Mouse (Mus musculus) forebrain, embryonic 11.5 days (tissue): ENCODE data around the gene Daxx. TPM values are rescaled to one million over a fixed set of nuclear protein-coding genes. Genes with fewer than 3 reads are reported as not detected.
A peak's percentile ranks its signal among the peaks of the same experiment; 100 is the strongest.

ENCODE experiments used
- ATAC-seq: fragments of 200-750 bp; cut with Nextera tagmentation; replicated peaks from 2 replicates; pipeline ENCODE4 v1.8.0; 2017; ENCODE audit warnings: moderate TSS enrichment; ENCODE audit not compliant: low FRiP score
- DNase-seq: peaks from one replicate; pipeline ENCODE4 v3.0.0-alpha.2; 2017; ENCODE audit warnings: low spot score
- H3K27ac ChIP-seq: fragments of 300-500 bp; sonication (generic); 2 replicates; pipeline ENCODE4 v1.5.1; 2014; ENCODE audit warnings: low read depth, low read length
- H3K27me3 ChIP-seq: fragments of 300-500 bp; sonication (generic); 2 replicates; pipeline ENCODE4 v1.6.1; 2014; ENCODE audit warnings: mild to moderate bottlenecking, low read length, mixed read lengths; ENCODE audit not compliant: control insufficient read depth, insufficient read depth
- H3K36me3 ChIP-seq: fragments of 300-500 bp; sonication (generic); 2 replicates; pipeline ENCODE4 v1.6.1; 2014; ENCODE audit warnings: mild to moderate bottlenecking, low read length, moderate library complexity, mixed read lengths; ENCODE audit not compliant: control insufficient read depth, insufficient read depth
- H3K4me1 ChIP-seq: fragments of 300-500 bp; sonication (generic); replicated peaks from 2 replicates; pipeline ENCODE4 v1.6.1; 2014; ENCODE audit warnings: low read length, mixed read lengths; ENCODE audit not compliant: control insufficient read depth, insufficient read depth
- H3K4me2 ChIP-seq: fragments of 300-500 bp; sonication (generic); 2 replicates; pipeline ENCODE4 v1.6.1; 2014; ENCODE audit warnings: low read depth, mild to moderate bottlenecking, low read length, moderate library complexity, mixed read lengths; ENCODE audit not compliant: severe bottlenecking
- H3K4me3 ChIP-seq: fragments of 300-500 bp; sonication (generic); 2 replicates; pipeline ENCODE4 v1.5.1; 2014; ENCODE audit warnings: low read depth, low read length
- H3K9ac ChIP-seq: fragments of 300-500 bp; sonication (generic); 2 replicates; pipeline ENCODE4 v1.6.1; 2014; ENCODE audit warnings: low read length
- H3K9me3 ChIP-seq: fragments of 300-500 bp; sonication (generic); 2 replicates; pipeline ENCODE4 v1.6.1; 2016; ENCODE audit warnings: low read length, mixed read lengths; ENCODE audit not compliant: control insufficient read depth
- WGBS: fragments of 180-500 bp; shearing (Covaris S2); extraction: QIAGEN DNeasy Blood & Tissue Kit; methylation state at CpG from one replicate; pipeline ENCODE4 v1.1.7; 2014; 5-methylcytosine and 5-hydroxymethylcytosine counted together
- polyA plus RNA-seq: library from polyadenylated mRNA; unstranded; fragments of >200 nt; fragmentation: Nextera tagmentation; extraction: Ambion mirVana; gene quantifications from 2 replicates; pipeline ENCODE4 v1.2.1, GENCODE M21; 2014

The Daxx gene
- polyA plus RNA-seq, 1 experiment from 2014 or later, result 68.2 TPM

DNA sequence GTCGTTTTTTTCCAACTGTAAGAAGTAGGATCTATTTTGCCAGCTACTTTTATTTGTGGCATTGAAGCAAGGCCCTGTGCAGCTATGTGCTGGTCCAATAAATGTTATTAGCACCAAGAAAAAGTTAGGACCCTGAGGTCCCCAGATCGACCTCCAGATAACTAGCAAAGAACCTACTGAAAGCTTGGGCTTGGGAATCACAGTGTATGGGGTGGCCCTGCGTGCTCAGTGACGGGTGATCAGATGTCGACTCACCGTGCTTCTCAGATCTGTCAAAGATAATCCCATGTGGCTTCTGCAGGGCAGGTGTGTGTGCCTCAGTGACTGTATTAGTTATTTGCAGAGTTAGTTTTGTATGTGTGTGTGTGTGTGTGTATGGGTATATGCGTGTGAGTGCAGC lies 12.1 kb downstream of the Daxx start:
- ATAC-seq, result no peak
- H3K36me3 ChIP-seq, result no peaks in the 10 kb centered on the region
- no peak overlapping the region for H3K27ac ChIP-seq
- H3K4me3 ChIP-seq, result no peak overlapping the region
- no peaks in the 10 kb centered on the region for H3K27me3 ChIP-seq
- no peak overlapping the region for H3K9ac ChIP-seq
- no peaks in the 10 kb centered on the region for H3K9me3 ChIP-seq
- 89% methylated on average over 7 of the region's 7 CpGs for WGBS
- peaks cover 15% of the 10 kb centered on the region for H3K4me1 ChIP-seq
- no peak for DNase-seq
- H3K4me2 ChIP-seq, result no peak overlapping the region; the same call in 1 of the 2 replicates

GRCm38 (mm10) chr17:33924577-33925283 lies 15.5 kb downstream of the Daxx start:
- DNase-seq, result no peak
- 85% methylated on average over 10 of the region's 10 CpGs for WGBS
- no peak for ATAC-seq

GRCm38 (mm10) chr17:33925406-33926116 lies 16.3 kb downstream of the Daxx start:
- no peak overlapping the region for H3K4me3 ChIP-seq
- H3K4me1 ChIP-seq, result peaks cover 5% of the 10 kb centered on the region; the same call in 1 of the 2 replicates
- ATAC-seq (no peak), DNase-seq (no peak)
- WGBS, result 88% methylated on average over 21 of the region's 21 CpGs
- H3K9me3 ChIP-seq, result no peaks in the 10 kb centered on the region
- H3K36me3 ChIP-seq, result no peaks in the 10 kb centered on the region
- no peak overlapping the region for H3K4me2 ChIP-seq
- no peak overlapping the region for H3K9ac ChIP-seq
- H3K27me3 ChIP-seq, result no peaks in the 10 kb centered on the region
- no peak overlapping the region for H3K27ac ChIP-seq

More at GRCm38 (mm10) chr17:33924577-33925283, 15.5 kb downstream of the Daxx start:
- H3K4me2 ChIP-seq, result no peak overlapping the region
- no peak overlapping the region for H3K27ac ChIP-seq
- H3K9me3 ChIP-seq, result no peaks in the 10 kb centered on the region
- H3K27me3 ChIP-seq, result no peaks in the 10 kb centered on the region
- no peak overlapping the region for H3K4me3 ChIP-seq
- H3K36me3 ChIP-seq, result no peaks in the 10 kb centered on the region
- peaks cover 5% of the 10 kb centered on the region; the same call in 1 of the 2 replicates for H3K4me1 ChIP-seq
- no peak overlapping the region for H3K9ac ChIP-seq

DNA sequence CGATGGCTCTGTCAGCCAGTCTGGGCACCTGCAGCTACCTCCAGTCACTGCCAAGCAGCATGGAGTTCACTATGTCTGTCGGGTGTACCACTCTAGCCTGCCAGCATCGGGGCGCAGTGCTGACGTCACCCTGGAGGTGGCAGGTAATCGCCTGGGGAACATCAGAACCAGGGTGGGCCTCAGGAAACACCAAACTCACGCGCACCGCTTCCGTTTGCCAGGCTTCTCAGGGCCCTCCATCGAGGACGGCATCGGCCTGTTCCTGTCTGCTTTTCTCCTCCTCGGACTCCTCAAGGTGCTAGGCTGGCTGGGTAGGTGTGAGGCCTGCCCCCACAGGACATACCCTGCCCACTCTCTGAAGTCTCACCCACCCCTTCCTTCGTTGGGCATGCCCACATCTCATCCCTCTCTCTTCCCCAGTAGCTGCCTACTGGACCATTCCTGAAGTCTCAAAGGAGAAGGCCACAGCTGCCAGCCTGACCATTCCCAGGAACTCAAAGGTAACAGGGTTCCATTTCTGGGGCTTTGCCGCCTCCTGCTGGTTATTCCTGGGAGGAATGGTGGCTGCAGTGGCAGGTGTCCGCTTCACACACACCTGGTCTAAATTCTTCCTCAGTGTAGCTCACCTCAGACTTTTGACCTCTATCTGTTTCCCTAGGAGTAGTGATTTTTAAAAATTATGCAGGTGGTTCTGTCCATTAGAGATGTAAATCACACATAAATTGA lies 17.2 kb downstream of the Daxx start:
- 76% methylated on average over 17 of the region's 17 CpGs for WGBS
- ATAC-seq (no peak), DNase-seq (no peak)
- Histone ChIP-seq H3K4me2 (no peak overlapping the region), H3K27me3 (no peaks in the 10 kb centered on the region), H3K4me1 (peaks cover 11% of the 10 kb centered on the region; the same call in 1 of the 2 replicates), H3K9ac (no peak overlapping the region), H3K36me3 (no peaks in the 10 kb centered on the region), H3K4me3 (no peak overlapping the region), H3K9me3 (no peaks in the 10 kb centered on the region), H3K27ac (no peak overlapping the region)

DNA sequence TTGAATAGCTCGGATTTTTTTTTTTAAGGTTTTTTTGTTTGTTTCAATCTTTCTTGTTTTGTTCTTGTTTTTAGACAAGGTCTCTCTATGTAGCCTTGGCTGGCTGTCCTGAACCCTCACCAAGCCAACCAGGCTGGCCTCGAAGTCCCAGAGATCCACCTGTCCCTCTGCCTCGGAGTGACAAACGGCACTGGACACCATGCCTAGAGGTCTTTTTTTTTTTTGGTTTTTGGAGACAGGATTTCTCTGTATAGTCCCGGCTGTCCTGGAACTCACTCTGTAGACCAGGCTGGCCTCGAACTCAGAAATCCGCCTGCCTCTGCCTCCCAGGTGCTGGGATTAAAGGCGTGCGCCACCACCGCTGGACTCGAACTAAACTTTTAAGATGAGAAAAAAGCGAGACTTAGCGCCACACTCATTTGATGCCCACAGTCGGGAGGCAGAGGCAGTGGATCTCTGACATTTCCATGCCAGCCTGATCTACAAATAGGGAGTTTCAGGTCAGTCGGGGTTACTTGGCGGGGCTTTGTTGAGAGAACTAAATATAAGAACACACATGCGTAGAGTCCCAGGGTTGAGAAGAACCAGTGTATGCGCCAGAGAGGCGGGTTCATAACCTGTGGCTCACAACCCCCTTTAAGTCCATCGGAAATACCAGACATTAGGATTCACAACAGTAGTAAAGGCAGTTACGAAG lies 19.2 kb downstream of the Daxx start:
- H3K36me3 ChIP-seq, result no peaks in the 10 kb centered on the region
- H3K27ac ChIP-seq, result no peak overlapping the region
- H3K4me3 ChIP-seq, result peak overlapping the region; percentile 83
- peak overlapping the region; percentile 100 for H3K4me2 ChIP-seq
- H3K9ac ChIP-seq, result peak overlapping the region; percentile 84
- peaks cover 13% of the 10 kb centered on the region; the same call in 1 of the 2 replicates for H3K4me1 ChIP-seq
- DNase-seq (no peak), ATAC-seq (no peak)
- H3K27me3 ChIP-seq, result no peaks in the 10 kb centered on the region
- no peaks in the 10 kb centered on the region for H3K9me3 ChIP-seq
- WGBS, result 66% methylated on average over 21 of the region's 21 CpGs

- peak within 1 kb of the TSS; percentile 94 for H3K27ac ChIP-seq
- ATAC-seq, result peak; percentile 83
- H3K4me3 ChIP-seq, result peak within 1 kb of the TSS; percentile 83
- WGBS, result under 1% methylated on average over 63 of the region's 80 CpGs
- no peaks in the 10 kb centered on the region for H3K9me3 ChIP-seq
- peak within 1 kb of the TSS; percentile 100 for H3K4me2 ChIP-seq
- H3K36me3 ChIP-seq, result no peaks in the 10 kb centered on the region
- peak; percentile 98 for DNase-seq
- no peaks in the 10 kb centered on the region for H3K27me3 ChIP-seq
- H3K9ac ChIP-seq, result peak within 1 kb of the TSS; percentile 84
- H3K4me1 ChIP-seq, result peaks cover 13% of the 10 kb centered on the region; the same call in 1 of the 2 replicates
Measured at GRCm38 (mm10) chr17:33929371-33930279, 20.4 kb downstream of the Daxx start, which contains the start of gene Rgl2. Gene Rgl2, plus strand, starts transcription at chr17:33929543.

DNA sequence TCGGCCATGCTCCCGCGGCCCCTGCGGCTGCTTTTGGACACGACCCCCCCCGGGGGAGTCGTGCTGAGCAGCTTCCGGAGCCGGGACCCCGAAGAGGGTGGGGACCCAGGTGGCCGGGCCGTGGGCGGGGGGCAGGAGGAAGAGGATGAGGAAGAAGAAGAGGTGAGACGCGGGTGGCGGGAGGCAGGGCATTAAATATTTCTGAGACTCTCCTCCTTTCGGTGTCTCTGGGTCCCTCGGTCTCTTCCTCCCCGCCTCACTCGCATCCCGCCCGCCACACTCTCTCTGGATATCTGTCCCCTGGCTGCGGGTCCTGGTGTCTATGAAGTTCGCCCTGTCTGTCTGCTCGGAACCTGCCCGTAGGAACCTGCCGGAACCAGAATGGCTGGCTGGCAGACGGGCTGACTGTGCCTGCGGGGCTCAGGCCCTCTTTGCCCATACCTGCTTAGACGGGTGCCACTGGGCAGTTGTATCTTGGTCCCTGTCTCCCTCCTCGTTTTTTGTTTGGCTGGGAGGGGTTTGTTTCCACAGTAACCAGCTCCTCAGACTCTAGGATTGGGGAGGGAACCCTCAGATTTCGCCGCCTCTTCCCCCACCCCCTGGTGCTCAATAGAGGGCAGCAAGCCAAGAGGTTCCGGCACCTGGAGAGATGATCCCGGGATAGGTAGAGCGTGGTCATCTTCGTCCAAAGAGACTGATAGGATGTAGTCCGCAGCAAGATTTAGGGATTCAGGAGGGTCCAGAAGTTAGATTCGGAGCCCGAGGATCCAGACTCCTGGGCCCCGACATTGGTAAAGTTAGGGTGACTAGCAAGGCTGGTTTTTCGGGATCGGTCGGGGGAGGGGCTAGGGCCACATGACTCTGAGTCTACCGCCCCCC lies 21.3 kb downstream of the Daxx start:
- peak; percentile 28; the same call in 1 of the 2 replicates for ATAC-seq
- Histone ChIP-seq H3K27ac (peak overlapping the region; percentile 94), H3K4me1 (peaks cover 13% of the 10 kb centered on the region; the same call in 1 of the 2 replicates), H3K9ac (peak overlapping the region; percentile 84), H3K4me2 (peak overlapping the region; percentile 100), H3K27me3 (no peaks in the 10 kb centered on the region), H3K4me3 (peak overlapping the region; percentile 83), H3K9me3 (no peaks in the 10 kb centered on the region), H3K36me3 (no peaks in the 10 kb centered on the region)
- under 1% methylated on average over 42 of the region's 45 CpGs for WGBS
- DNase-seq, result no peak
